Mouse (Mus musculus) CD4-positive helper T cell, adult 2 months (primary cell): Measurements from ENCODE around the gene Mef2b.

Experiments used
- DNase-seq: peaks from one replicate; pipeline ENCODE4 v3.0.0-alpha.2; 2012; ENCODE audit warnings: low read depth, missing footprints, low spot score

The Mef2b gene

GRCm38 (mm10) chr8:70139026-70139857 is at the start of gene Mef2b, which contains the start of the genes Rfxank and Borcs8:
Gene Mef2b, plus strand, starts transcription at chr8:70139711.
Gene Rfxank, minus strand, starts transcription at chr8:70139154.
Gene Borcs8, plus strand, starts transcription at chr8:70139499.
- DNase-seq: peak; percentile 99

GRCm38 (mm10) chr8:70092786-70093185 is 46.7 kb upstream of the Mef2b start:
- no peak for DNase-seq

GRCm38 (mm10) chr8:70099276-70099675 is 40.2 kb upstream of the Mef2b start:
- no peak for DNase-seq

GRCm38 (mm10) chr8:70100241-70100640 is 39.3 kb upstream of the Mef2b start:
- no peak for DNase-seq

- peak; percentile 73 for DNase-seq
Observed at GRCm38 (mm10) chr8:70104506-70104905, 35.0 kb upstream of the Mef2b start.

- no peak for DNase-seq
Observed at GRCm38 (mm10) chr8:70104922-70105321, 34.6 kb upstream of the Mef2b start.

GRCm38 (mm10) chr8:70110451-70110850 is 29.1 kb upstream of the Mef2b start:
- no peak for DNase-seq

- DNase-seq: no peak
Observed at GRCm38 (mm10) chr8:70111192-70111795, 28.2 kb upstream of the Mef2b start.

- no peak for DNase-seq
Observed at GRCm38 (mm10) chr8:70112401-70113016, 27.0 kb upstream of the Mef2b start.

GRCm38 (mm10) chr8:70114488-70114887 is 25.0 kb upstream of the Mef2b start:
- DNase-seq: no peak

GRCm38 (mm10) chr8:70114892-70115291 is 24.6 kb upstream of the Mef2b start:
- DNase-seq: no peak

- peak; percentile 25 for DNase-seq
Observed at GRCm38 (mm10) chr8:70117611-70118010, 21.9 kb upstream of the Mef2b start.

GRCm38 (mm10) chr8:70118726-70119700 is 20.5 kb upstream of the Mef2b start:
- no peak for DNase-seq

GRCm38 (mm10) chr8:70120667-70121066 is 18.8 kb upstream of the Mef2b start, which contains the start of gene Ncan:
Gene Ncan, minus strand, starts transcription at chr8:70120873.
- DNase-seq: peak; percentile 42

- DNase-seq: peak; percentile 31
Observed at GRCm38 (mm10) chr8:70122863-70123262, 16.6 kb upstream of the Mef2b start.

- no peak for DNase-seq
Observed at GRCm38 (mm10) chr8:70124992-70125391, 14.5 kb upstream of the Mef2b start.

- no peak for DNase-seq
Observed at GRCm38 (mm10) chr8:70128435-70128834, 11.1 kb upstream of the Mef2b start.

- no peak for DNase-seq
Observed at GRCm38 (mm10) chr8:70129309-70129952, 10.1 kb upstream of the Mef2b start.

GRCm38 (mm10) chr8:70130066-70130465 is 9.4 kb upstream of the Mef2b start:
- no peak for DNase-seq

- DNase-seq: peak; percentile 95
Observed at GRCm38 (mm10) chr8:70131166-70131883, 8.2 kb upstream of the Mef2b start, which contains the start of gene Nr2c2ap. Gene Nr2c2ap, plus strand, starts transcription at chr8:70131333.
